Mouse (Mus musculus) heart, embryonic 11.5 days (tissue): Measurements from ENCODE around the gene Ephb2. TPM values are rescaled to one million over a fixed set of nuclear protein-coding genes. Genes with fewer than 3 reads are reported as not detected.

Experiments
- ATAC-seq: fragments of 200-750 bp; cut with Nextera tagmentation; replicated peaks from 2 replicates; pipeline ENCODE4 v1.8.0; 2017; ENCODE audit warnings: moderate library complexity; ENCODE audit not compliant: insufficient number of reproducible peaks, low FRiP score, low TSS enrichment
- H3K27ac ChIP-seq: fragments of 300-500 bp; sonication (generic); 2 replicates; pipeline ENCODE4 v1.5.1; 2014; ENCODE audit warnings: mild to moderate bottlenecking, low read depth, low read length
- H3K27me3 ChIP-seq: fragments of 300-500 bp; sonication (generic); 2 replicates; pipeline ENCODE4 v1.6.1; 2014; ENCODE audit warnings: mild to moderate bottlenecking, low read length, mixed read lengths; ENCODE audit not compliant: control insufficient read depth, insufficient read depth
- H3K36me3 ChIP-seq: fragments of 300-500 bp; sonication (generic); 2 replicates; pipeline ENCODE4 v1.6.1; 2014; ENCODE audit warnings: mild to moderate bottlenecking, low read length, moderate library complexity, mixed read lengths; ENCODE audit not compliant: control insufficient read depth, insufficient read depth
- H3K4me1 ChIP-seq: fragments of 300-500 bp; sonication (generic); 2 replicates; pipeline ENCODE4 v1.6.1; 2014; ENCODE audit warnings: low read length; ENCODE audit not compliant: control insufficient read depth, insufficient read depth
- H3K4me2 ChIP-seq: fragments of 300-500 bp; sonication (generic); 2 replicates; pipeline ENCODE4 v1.6.1; 2014; ENCODE audit warnings: mild to moderate bottlenecking, moderate library complexity
- H3K4me3 ChIP-seq: fragments of 300-500 bp; sonication (generic); 2 replicates; pipeline ENCODE4 v1.5.1; 2014; ENCODE audit warnings: low read depth, low read length
- H3K9ac ChIP-seq: fragments of 300-500 bp; sonication (generic); 2 replicates; pipeline ENCODE4 v1.6.1; 2014; ENCODE audit warnings: mild to moderate bottlenecking, low read depth, low read length, moderate library complexity
- H3K9me3 ChIP-seq: fragments of 300-500 bp; sonication (generic); replicated peaks from 2 replicates; pipeline ENCODE4 v1.6.1; 2016; ENCODE audit warnings: low read length; ENCODE audit not compliant: control insufficient read depth
- WGBS: fragments of 180-500 bp; shearing (Covaris S2); extraction: QIAGEN DNeasy Blood & Tissue Kit; methylation state at CpG from one replicate; pipeline ENCODE4 v1.1.7; 2014; ENCODE audit not compliant: insufficient replicate concordance; 5-methylcytosine and 5-hydroxymethylcytosine counted together
- polyA plus RNA-seq: library from polyadenylated mRNA; unstranded; fragments of >200 nt; fragmentation: Nextera tagmentation; extraction: Ambion mirVana; gene quantifications from 2 replicates; pipeline ENCODE4 v1.2.1, GENCODE M21; 2014

The Ephb2 gene
- polyA plus RNA-seq, 1 experiment from 2014 or later, result 2.5 TPM

GRCm38 (mm10) chr4:136684485-136684884, 151.3 kb downstream of the Ephb2 start:
- Histone ChIP-seq H3K4me1 (no peaks in the 10 kb centered on the region; the same call in 1 of the 2 replicates), H3K27ac (no peak overlapping the region), H3K4me3 (no peak overlapping the region), H3K9me3 (no peaks in the 10 kb centered on the region), H3K27me3 (peaks cover 32% of the 10 kb centered on the region), H3K9ac (no peak overlapping the region), H3K4me2 (no peak overlapping the region), H3K36me3 (no peaks in the 10 kb centered on the region)
- WGBS, result 73% methylated on average over 6 of the region's 6 CpGs
- no peak; the same call in 1 of the 2 replicates for ATAC-seq

GRCm38 (mm10) chr4:136680641-136681040, 155.1 kb downstream of the Ephb2 start:
- H3K36me3 ChIP-seq, result no peaks in the 10 kb centered on the region

GRCm38 (mm10) chr4:136679221-136679620, 156.6 kb downstream of the Ephb2 start:
- ATAC-seq, result no peak
- Histone ChIP-seq H3K4me1 (no peaks in the 10 kb centered on the region; the same call in 1 of the 2 replicates), H3K36me3 (no peaks in the 10 kb centered on the region), H3K4me3 (no peak overlapping the region), H3K4me2 (no peak overlapping the region), H3K9me3 (no peaks in the 10 kb centered on the region), H3K9ac (no peak overlapping the region), H3K27me3 (peaks cover 28% of the 10 kb centered on the region), H3K27ac (no peak overlapping the region)
- WGBS, result 46% methylated on average over 8 of the region's 8 CpGs

More at GRCm38 (mm10) chr4:136680641-136681040, 155.1 kb downstream of the Ephb2 start:
- Histone ChIP-seq H3K9ac (no peak overlapping the region), H3K4me1 (no peaks in the 10 kb centered on the region; the same call in 1 of the 2 replicates), H3K27me3 (peaks cover 32% of the 10 kb centered on the region), H3K4me2 (no peak overlapping the region), H3K9me3 (no peaks in the 10 kb centered on the region), H3K27ac (no peak overlapping the region), H3K4me3 (no peak overlapping the region)
- 83% methylated on average over 14 of the region's 14 CpGs for WGBS
- ATAC-seq, result no peak

GRCm38 (mm10) chr4:136678480-136678879, 157.3 kb downstream of the Ephb2 start:
- Histone ChIP-seq H3K4me3 (no peak overlapping the region), H3K4me2 (no peak overlapping the region), H3K27ac (no peak overlapping the region), H3K9me3 (no peaks in the 10 kb centered on the region), H3K4me1 (no peaks in the 10 kb centered on the region; the same call in 1 of the 2 replicates), H3K27me3 (peaks cover 22% of the 10 kb centered on the region), H3K36me3 (no peaks in the 10 kb centered on the region), H3K9ac (no peak overlapping the region)
- WGBS, result 6% methylated on average over 3 of the region's 3 CpGs
- ATAC-seq, result no peak

GRCm38 (mm10) chr4:136675439-136675838, 160.3 kb downstream of the Ephb2 start:
- no peaks in the 10 kb centered on the region for H3K36me3 ChIP-seq
- no peaks in the 10 kb centered on the region for H3K9me3 ChIP-seq
- ATAC-seq, result no peak
- no peak overlapping the region for H3K4me2 ChIP-seq
- no peak overlapping the region for H3K9ac ChIP-seq
- no peak overlapping the region for H3K27ac ChIP-seq
- peaks cover 11% of the 10 kb centered on the region for H3K27me3 ChIP-seq
- H3K4me1 ChIP-seq, result no peaks in the 10 kb centered on the region; the same call in 1 of the 2 replicates
- 85% methylated on average over 9 of the region's 9 CpGs for WGBS
- H3K4me3 ChIP-seq, result no peak overlapping the region

- Histone ChIP-seq H3K36me3 (no peaks in the 10 kb centered on the region), H3K9ac (no peak overlapping the region), H3K4me2 (no peak overlapping the region), H3K4me3 (no peak overlapping the region), H3K27ac (no peak overlapping the region), H3K4me1 (no peaks in the 10 kb centered on the region), H3K9me3 (no peaks in the 10 kb centered on the region), H3K27me3 (peaks cover 13% of the 10 kb centered on the region)
- 80% methylated on average over 19 of the region's 19 CpGs for WGBS
- no peak for ATAC-seq
Measured at GRCm38 (mm10) chr4:136672335-136673090, 163.3 kb downstream of the Ephb2 start.

GRCm38 (mm10) chr4:136667757-136668156, 168.0 kb downstream of the Ephb2 start:
- Histone ChIP-seq H3K4me2 (no peak overlapping the region), H3K4me3 (no peak overlapping the region), H3K27ac (no peak overlapping the region), H3K9me3 (no peaks in the 10 kb centered on the region), H3K27me3 (peaks cover 2% of the 10 kb centered on the region; the same call in 1 of the 2 replicates), H3K9ac (no peak overlapping the region), H3K4me1 (no peaks in the 10 kb centered on the region), H3K36me3 (no peaks in the 10 kb centered on the region)
- ATAC-seq, result no peak
- WGBS, result 55% methylated on average over 10 of the region's 10 CpGs

GRCm38 (mm10) chr4:136666002-136666401, 169.8 kb downstream of the Ephb2 start:
- ATAC-seq, result no peak
- Histone ChIP-seq H3K9me3 (no peaks in the 10 kb centered on the region), H3K36me3 (no peaks in the 10 kb centered on the region), H3K4me2 (no peak overlapping the region), H3K4me1 (no peaks in the 10 kb centered on the region), H3K27me3 (0 out of 2 replicates have a peak, but pooled peaks cover 2% of the 10 kb centered on the region), H3K27ac (no peak overlapping the region), H3K4me3 (no peak overlapping the region), H3K9ac (no peak overlapping the region)
- WGBS, result 57% methylated on average over 4 of the region's 4 CpGs

- Histone ChIP-seq H3K9me3 (no peaks in the 10 kb centered on the region), H3K27me3 (0 out of 2 replicates have a peak, but pooled peaks cover 2% of the 10 kb centered on the region), H3K27ac (no peak overlapping the region), H3K4me1 (no peaks in the 10 kb centered on the region), H3K4me3 (no peak overlapping the region), H3K36me3 (no peaks in the 10 kb centered on the region), H3K4me2 (no peak overlapping the region), H3K9ac (no peak overlapping the region)
- no peak for ATAC-seq
- 75% methylated on average over 9 of the region's 9 CpGs for WGBS
Measured at GRCm38 (mm10) chr4:136665068-136665467, 170.7 kb downstream of the Ephb2 start.
